Mouse (Mus musculus): Measurements from ENCODE around the gene Kbtbd12. TPM values are rescaled to one million over a fixed set of nuclear protein-coding genes. Genes with fewer than 3 reads are reported as not detected.

The Kbtbd12 gene
- polyA plus RNA-seq, 1 experiment from 2014 or later: 0.21 TPM

DNA sequence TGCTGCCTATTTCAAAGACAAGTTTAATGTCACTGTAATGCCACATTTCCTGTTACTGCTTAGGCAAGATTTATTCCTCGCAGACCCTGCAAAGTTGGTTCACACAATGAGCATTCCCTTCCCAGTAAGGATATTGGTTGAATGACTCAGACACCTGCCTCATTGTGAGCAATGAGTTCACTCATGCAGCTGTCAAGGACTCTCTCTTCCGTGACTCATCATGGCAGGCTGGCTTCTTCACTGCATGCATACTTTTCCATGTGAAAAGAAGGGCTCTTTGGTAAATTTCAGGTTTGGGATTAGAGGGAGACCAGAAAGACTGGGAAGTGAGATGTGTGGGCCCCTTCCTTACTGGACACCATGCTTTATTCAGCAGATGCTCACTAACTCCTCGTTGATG lies 50.7 kb downstream of the Kbtbd12 start:
- H3K9me3 ChIP-seq: no peaks in the 10 kb centered on the region
- H3K36me3 ChIP-seq: no peaks in the 10 kb centered on the region
- H3K4me2 ChIP-seq: no peak overlapping the region
- H3K27me3 ChIP-seq: no peaks in the 10 kb centered on the region
- H3K27ac ChIP-seq: no peak overlapping the region
- WGBS: 83% methylated on average over 3 of the region's 3 CpGs
- H3K4me1 ChIP-seq: peaks cover 12% of the 10 kb centered on the region
- ATAC-seq (ENCODE audit: insufficient number of reproducible peaks, insufficient read depth, low FRiP score, low TSS enrichment, low read depth): no peak
- no peak overlapping the region for H3K4me3 ChIP-seq
- no peak overlapping the region for H3K9ac ChIP-seq

DNA sequence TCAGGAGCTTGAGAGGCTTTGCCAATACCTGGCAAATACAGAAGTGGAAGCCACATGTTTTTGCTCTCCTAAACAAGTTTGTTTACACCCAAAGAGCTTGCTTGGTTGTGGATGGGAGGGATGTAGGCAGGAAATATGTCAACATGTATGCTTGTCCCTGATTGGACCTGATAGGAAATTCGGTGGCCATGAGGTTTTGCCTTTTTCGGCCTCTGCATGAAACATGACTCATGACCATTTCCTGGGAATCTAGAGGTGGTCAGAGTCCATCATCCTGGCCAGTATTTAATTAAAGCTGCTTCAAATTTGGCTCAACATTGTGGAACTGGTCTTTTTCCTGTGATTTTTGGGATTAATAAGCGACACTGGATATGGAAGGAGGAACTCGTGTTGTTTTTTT lies 53.8 kb downstream of the Kbtbd12 start:
- Histone ChIP-seq H3K27ac (no peak overlapping the region), H3K4me3 (no peak overlapping the region), H3K9ac (no peak overlapping the region), H3K27me3 (no peaks in the 10 kb centered on the region), H3K4me2 (no peak overlapping the region), H3K9me3 (no peaks in the 10 kb centered on the region), H3K36me3 (no peaks in the 10 kb centered on the region), H3K4me1 (no peaks in the 10 kb centered on the region)
- ATAC-seq (ENCODE audit: insufficient number of reproducible peaks, insufficient read depth, low FRiP score, low TSS enrichment, low read depth): no peak
- WGBS: 80% methylated on average over 4 of the region's 4 CpGs

DNA sequence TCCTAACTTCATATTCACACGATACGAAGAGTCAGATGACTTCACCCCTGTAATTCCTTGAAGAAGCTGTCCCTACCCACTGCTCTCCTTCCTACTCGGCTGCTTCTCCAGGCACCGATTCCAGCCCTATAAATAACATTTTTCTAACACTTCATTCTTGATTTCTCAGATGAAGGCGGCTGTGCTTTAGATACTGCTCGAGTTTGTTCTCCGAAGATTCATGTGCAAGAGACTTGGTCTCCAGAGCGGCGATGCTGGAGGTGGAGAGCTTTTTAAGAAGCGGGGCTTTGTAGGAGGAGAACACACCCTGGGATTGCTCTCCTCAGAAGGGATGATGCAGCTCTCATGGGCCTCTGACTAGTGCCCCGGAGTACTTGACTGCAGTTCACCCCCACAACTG lies 61.3 kb downstream of the Kbtbd12 start:
- H3K4me2 ChIP-seq: no peak overlapping the region
- H3K9ac ChIP-seq: no peak overlapping the region
- no peaks in the 10 kb centered on the region for H3K9me3 ChIP-seq
- H3K4me1 ChIP-seq: no peaks in the 10 kb centered on the region
- no peak overlapping the region for H3K27ac ChIP-seq
- H3K36me3 ChIP-seq: no peaks in the 10 kb centered on the region
- no peak for ATAC-seq (ENCODE audit: insufficient number of reproducible peaks, insufficient read depth, low FRiP score, low TSS enrichment, low read depth)
- WGBS: 85% methylated on average over 11 of the region's 11 CpGs
- H3K4me3 ChIP-seq: no peak overlapping the region
- H3K27me3 ChIP-seq: no peaks in the 10 kb centered on the region

DNA sequence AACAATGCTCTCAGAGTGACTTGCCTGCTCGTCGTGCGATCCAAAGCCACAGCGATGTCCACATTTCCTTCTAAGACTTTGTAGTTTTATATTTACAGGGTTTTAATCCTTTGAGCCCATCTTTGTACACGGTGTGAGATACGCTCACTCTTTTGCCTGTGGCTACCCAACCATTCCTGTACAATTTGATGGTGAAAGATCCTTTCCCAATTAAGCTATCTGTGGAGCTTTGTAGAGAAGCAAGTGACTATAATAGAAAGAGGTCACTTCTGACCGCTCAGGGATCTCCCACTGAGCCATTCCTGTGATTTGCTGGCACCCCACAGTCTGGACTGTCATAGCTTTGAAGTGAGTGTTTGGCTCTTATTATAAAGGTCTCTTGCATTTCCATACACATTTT lies 71.1 kb downstream of the Kbtbd12 start:
- no peaks in the 10 kb centered on the region for H3K4me1 ChIP-seq
- H3K4me2 ChIP-seq: peak overlapping the region; percentile 24; the same call in 1 of the 2 replicates
- H3K9ac ChIP-seq: no peak overlapping the region
- H3K36me3 ChIP-seq: no peaks in the 10 kb centered on the region
- H3K4me3 ChIP-seq: no peak overlapping the region
- ATAC-seq (ENCODE audit: insufficient number of reproducible peaks, insufficient read depth, low FRiP score, low TSS enrichment, low read depth): no peak
- H3K27me3 ChIP-seq: peaks cover 30% of the 10 kb centered on the region
- H3K9me3 ChIP-seq: no peaks in the 10 kb centered on the region
- H3K27ac ChIP-seq: no peak overlapping the region
- 7% methylated on average over 7 of the region's 7 CpGs for WGBS

DNA sequence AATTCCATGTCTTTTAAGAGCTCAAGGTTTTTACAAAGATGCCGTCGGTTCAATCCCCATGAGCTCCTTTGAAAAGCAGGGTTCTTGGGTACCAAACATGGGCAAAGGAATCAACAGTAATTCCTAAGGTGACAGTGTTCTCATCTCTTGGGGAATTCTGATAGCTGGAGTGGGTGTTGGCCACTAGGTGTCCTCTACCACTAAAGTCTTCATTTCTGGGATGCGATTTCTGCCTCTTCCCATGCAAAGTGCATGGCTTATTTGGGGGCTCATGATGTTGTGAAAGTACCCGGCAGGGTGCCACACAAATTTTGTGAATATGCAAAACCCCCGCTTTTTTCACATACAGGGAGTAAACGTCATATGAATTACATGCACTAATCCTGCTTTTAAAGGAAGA lies 72.7 kb downstream of the Kbtbd12 start:
- H3K27me3 ChIP-seq: peaks cover 32% of the 10 kb centered on the region
- WGBS: 29% methylated on average over 6 of the region's 6 CpGs
- no peaks in the 10 kb centered on the region for H3K36me3 ChIP-seq
- no peaks in the 10 kb centered on the region for H3K9me3 ChIP-seq
- no peak overlapping the region for H3K4me3 ChIP-seq
- H3K9ac ChIP-seq: no peak overlapping the region
- no peaks in the 10 kb centered on the region for H3K4me1 ChIP-seq
- no peak overlapping the region for H3K27ac ChIP-seq
- ATAC-seq (ENCODE audit: insufficient number of reproducible peaks, insufficient read depth, low FRiP score, low TSS enrichment, low read depth): no peak
- H3K4me2 ChIP-seq: no peak overlapping the region

DNA sequence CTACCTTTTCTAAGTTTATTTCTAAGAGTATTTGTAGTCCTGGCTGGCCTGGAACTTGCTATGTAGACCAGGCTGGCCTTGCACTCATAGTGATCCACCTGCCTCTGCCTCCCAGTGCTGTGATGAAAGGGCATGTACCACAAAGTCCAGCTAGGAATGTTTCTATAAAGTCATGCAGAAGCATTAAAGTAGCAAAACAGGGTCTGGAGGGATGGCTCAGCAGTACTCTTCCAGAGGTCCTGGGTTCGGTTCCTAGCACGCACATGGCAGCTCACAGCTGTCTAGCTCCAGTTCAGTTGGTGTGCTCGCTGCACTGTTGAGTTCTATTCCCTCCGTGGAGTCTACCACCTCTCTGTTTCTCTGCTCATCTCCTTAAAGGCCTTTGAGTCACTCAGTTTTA lies 77.6 kb downstream of the Kbtbd12 start:
- Histone ChIP-seq H3K27me3 (peaks cover 19% of the 10 kb centered on the region), H3K4me3 (no peak overlapping the region), H3K9me3 (no peaks in the 10 kb centered on the region), H3K4me1 (no peaks in the 10 kb centered on the region), H3K36me3 (no peaks in the 10 kb centered on the region), H3K27ac (no peak overlapping the region), H3K9ac (no peak overlapping the region), H3K4me2 (no peak overlapping the region)
- WGBS: 90% methylated on average over 4 of the region's 4 CpGs
- ATAC-seq (ENCODE audit: insufficient number of reproducible peaks, insufficient read depth, low FRiP score, low TSS enrichment, low read depth): no peak

DNA sequence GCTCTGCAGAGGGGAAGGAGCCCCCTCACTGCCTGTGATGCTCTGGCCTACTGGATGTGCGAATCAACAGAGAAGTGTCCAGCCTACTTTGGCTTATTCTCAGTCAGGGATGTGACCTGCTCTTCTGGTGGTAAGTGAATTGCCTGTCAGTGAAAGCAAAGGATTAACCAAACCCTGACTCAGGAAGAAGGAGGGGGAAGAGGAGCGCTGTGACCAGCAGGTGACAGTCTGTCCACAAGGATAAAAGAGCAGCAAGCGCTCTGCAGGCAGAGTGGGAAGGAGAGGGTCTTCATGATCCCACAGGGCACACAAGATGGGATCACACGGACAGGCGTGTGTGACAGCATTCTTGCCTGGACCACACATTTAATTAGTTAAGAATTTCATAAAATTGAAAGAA lies 78.1 kb downstream of the Kbtbd12 start:
- H3K27ac ChIP-seq: no peak overlapping the region
- H3K4me1 ChIP-seq: no peaks in the 10 kb centered on the region
- H3K4me2 ChIP-seq: no peak overlapping the region
- WGBS: 29% methylated on average over 5 of the region's 5 CpGs
- no peak overlapping the region for H3K9ac ChIP-seq
- H3K4me3 ChIP-seq: no peak overlapping the region
- H3K27me3 ChIP-seq: peaks cover 14% of the 10 kb centered on the region
- no peaks in the 10 kb centered on the region for H3K9me3 ChIP-seq
- no peaks in the 10 kb centered on the region for H3K36me3 ChIP-seq
- no peak for ATAC-seq (ENCODE audit: insufficient number of reproducible peaks, insufficient read depth, low FRiP score, low TSS enrichment, low read depth)

DNA sequence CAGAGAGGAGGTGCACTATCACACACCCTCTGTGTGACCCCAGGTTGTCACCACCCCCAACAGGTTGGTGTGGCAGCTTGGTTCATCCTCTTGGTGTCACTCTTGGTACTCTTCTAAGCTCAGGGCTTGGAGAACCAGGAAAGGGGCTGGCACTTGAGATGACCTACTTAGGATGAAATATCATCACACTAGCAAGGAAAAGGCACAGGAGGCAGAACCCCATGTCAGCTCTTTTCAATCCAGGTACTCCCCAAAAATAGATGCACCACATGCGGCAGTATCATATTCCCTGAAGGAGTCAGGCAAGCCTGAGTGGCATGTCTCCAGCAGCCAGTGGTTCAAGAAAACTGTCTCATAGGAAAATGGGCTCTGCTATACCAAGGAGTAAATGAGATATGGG lies 79.7 kb downstream of the Kbtbd12 start:
- no peak overlapping the region for H3K4me2 ChIP-seq
- no peak overlapping the region for H3K9ac ChIP-seq
- H3K9me3 ChIP-seq: no peaks in the 10 kb centered on the region
- no peaks in the 10 kb centered on the region for H3K36me3 ChIP-seq
- 60% methylated on average over 1 of the region's 1 CpGs for WGBS
- no peak overlapping the region for H3K4me3 ChIP-seq
- no peak overlapping the region for H3K27ac ChIP-seq
- ATAC-seq (ENCODE audit: insufficient number of reproducible peaks, insufficient read depth, low FRiP score, low TSS enrichment, low read depth): no peak
- no peaks in the 10 kb centered on the region for H3K4me1 ChIP-seq
- 0 out of 2 replicates have a peak, but pooled peaks cover 6% of the 10 kb centered on the region for H3K27me3 ChIP-seq

DNA sequence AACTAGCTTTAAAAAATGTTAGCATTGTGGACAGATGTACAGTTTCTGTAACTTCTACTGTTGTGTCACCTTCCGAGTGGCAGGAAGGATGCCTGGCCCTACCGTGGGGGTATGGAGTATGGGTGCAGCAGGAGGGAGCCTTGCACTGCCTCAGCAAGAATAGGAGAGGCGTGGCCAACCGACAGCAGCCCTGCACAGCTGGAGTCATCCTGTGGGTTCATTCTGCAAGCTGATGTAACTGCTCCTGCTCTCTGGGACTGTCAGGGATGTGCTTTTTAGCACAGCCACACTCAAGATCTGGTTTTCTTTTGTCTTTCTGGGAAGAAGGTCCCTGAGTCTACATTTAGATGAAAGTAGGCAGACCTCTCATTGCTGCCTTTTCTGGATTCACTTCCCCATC lies 80.2 kb downstream of the Kbtbd12 start:
- WGBS: 20% methylated on average over 4 of the region's 4 CpGs
- H3K9ac ChIP-seq: no peak overlapping the region
- no peak overlapping the region for H3K4me3 ChIP-seq

DNA sequence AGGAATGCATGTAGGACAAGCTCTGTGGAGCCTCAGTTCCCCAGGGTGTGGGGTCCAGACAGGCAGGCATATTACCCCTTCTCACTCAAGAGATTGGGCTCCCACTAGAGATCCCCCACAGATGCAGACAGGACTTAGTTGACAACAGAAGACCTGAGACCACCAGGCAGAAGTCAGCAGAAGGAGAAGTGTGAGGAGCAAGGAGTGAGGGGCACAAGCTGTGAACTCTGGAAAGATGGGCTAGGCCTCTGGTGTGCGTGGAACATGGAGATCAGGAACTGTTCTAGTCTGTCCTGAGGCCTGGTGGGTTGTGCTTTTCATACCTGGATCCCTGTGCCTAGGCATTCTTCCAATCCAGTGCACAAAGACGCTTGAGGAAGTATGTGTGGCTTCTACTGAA lies 87.8 kb downstream of the Kbtbd12 start:
- Histone ChIP-seq H3K9ac (no peak overlapping the region), H3K4me1 (no peaks in the 10 kb centered on the region), H3K36me3 (no peaks in the 10 kb centered on the region), H3K27ac (no peak overlapping the region), H3K27me3 (peaks cover 37% of the 10 kb centered on the region), H3K4me3 (no peak overlapping the region), H3K9me3 (no peaks in the 10 kb centered on the region), H3K4me2 (no peak overlapping the region)
- WGBS: 86% methylated on average over 2 of the region's 2 CpGs
- ATAC-seq (ENCODE audit: insufficient number of reproducible peaks, insufficient read depth, low FRiP score, low TSS enrichment, low read depth): no peak

More for the DNA sequence above, 80.2 kb downstream of the Kbtbd12 start:
- Histone ChIP-seq H3K4me1 (no peaks in the 10 kb centered on the region), H3K27ac (no peak overlapping the region), H3K36me3 (no peaks in the 10 kb centered on the region), H3K9me3 (no peaks in the 10 kb centered on the region), H3K27me3 (0 out of 2 replicates have a peak, but pooled peaks cover 6% of the 10 kb centered on the region), H3K4me2 (no peak overlapping the region)
- ATAC-seq (ENCODE audit: insufficient number of reproducible peaks, insufficient read depth, low FRiP score, low TSS enrichment, low read depth): no peak

DNA sequence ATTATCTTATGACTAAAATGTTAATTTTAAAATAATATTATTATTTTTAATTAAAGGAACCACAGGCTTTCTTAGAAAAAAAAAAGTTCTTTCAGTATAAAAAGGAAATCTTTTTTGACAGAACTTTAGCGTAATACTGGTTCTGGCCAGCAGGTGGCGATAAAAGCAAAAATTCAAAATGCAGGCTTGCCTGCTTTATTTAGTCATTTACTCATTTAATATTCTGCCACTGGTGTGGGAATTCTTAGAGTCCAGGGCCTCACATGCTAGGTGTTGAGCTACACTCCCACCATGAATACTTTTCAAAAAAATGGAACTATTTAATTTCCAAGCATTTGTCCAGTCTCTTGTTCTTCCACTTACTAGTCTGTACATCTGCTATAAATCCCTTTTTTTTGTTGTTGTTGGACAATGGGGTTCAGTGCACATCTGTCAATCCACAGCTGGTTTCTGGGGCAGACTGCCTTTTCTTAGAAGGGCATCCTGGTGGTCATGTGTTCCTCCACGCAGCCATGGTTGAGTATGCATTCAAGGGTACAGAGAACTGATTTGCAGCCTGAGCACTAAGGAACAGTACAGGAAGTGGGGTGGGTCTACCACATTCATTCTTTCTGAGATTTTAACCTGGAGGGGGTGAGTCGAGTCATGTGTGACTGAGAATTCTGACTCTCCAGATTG lies 88.5 kb downstream of the Kbtbd12 start:
- ATAC-seq (ENCODE audit: insufficient number of reproducible peaks, insufficient read depth, low FRiP score, low TSS enrichment, low read depth): no peak
- no peak overlapping the region for H3K27ac ChIP-seq
- 30% methylated on average over 4 of the region's 4 CpGs for WGBS

DNA sequence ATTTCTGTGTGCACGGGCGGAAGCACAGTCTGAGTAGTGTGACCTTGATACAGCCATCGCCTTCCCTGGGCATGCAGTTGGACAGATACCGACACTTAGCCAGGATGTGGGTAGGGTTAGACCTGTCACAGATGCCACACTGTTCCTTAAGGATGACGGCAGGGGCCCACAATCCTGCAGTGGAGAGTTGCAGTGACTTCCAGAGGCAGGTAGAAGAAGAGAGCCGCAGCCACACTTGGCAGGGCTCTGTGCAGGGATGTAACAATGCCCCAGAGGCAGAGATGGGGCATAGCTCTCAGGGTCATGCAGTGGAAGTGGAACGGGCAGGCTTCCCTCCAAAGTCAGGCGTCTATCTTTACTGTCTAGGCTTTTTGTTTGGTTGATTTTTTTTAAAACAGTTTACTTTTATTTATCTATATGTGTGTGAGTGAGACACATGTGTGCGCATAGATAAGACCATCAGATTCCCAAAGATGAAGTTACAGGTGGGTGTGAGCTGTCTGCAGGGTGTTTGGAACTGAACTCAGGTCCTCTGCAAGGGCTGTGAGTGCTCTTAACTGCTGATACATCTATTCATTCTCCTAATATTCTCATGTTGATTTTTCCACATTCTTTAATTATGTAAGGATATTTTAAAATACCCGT lies 89.2 kb downstream of the Kbtbd12 start:
- ATAC-seq (ENCODE audit: insufficient number of reproducible peaks, insufficient read depth, low FRiP score, low TSS enrichment, low read depth): no peak
- Histone ChIP-seq H3K9me3 (no peaks in the 10 kb centered on the region), H3K27ac (no peak overlapping the region), H3K4me1 (no peaks in the 10 kb centered on the region), H3K36me3 (no peaks in the 10 kb centered on the region), H3K27me3 (peaks cover 45% of the 10 kb centered on the region), H3K9ac (no peak overlapping the region), H3K4me2 (no peak overlapping the region), H3K4me3 (no peak overlapping the region)
- 77% methylated on average over 10 of the region's 10 CpGs for WGBS

More for the DNA sequence above, 88.5 kb downstream of the Kbtbd12 start:
- Histone ChIP-seq H3K9me3 (no peaks in the 10 kb centered on the region), H3K9ac (no peak overlapping the region), H3K4me1 (no peaks in the 10 kb centered on the region), H3K4me2 (no peak overlapping the region), H3K36me3 (no peaks in the 10 kb centered on the region), H3K27me3 (peaks cover 43% of the 10 kb centered on the region), H3K4me3 (no peak overlapping the region)
